Mouse (Mus musculus) cerebellum, adult 11 months (tissue): ENCODE data around the gene Rtl5.
A peak's percentile ranks its signal among the peaks of the same experiment; 100 is the strongest.
"Not testable (repeated sequence)": the region's sequence is repeated elsewhere in the genome, so short reads cannot be mapped to it uniquely, and the experiment has no call there.

Source experiments
- DNase-seq: peaks from one replicate; pipeline ENCODE4 v3.0.0; 2022

Gene Rtl5

DNA sequence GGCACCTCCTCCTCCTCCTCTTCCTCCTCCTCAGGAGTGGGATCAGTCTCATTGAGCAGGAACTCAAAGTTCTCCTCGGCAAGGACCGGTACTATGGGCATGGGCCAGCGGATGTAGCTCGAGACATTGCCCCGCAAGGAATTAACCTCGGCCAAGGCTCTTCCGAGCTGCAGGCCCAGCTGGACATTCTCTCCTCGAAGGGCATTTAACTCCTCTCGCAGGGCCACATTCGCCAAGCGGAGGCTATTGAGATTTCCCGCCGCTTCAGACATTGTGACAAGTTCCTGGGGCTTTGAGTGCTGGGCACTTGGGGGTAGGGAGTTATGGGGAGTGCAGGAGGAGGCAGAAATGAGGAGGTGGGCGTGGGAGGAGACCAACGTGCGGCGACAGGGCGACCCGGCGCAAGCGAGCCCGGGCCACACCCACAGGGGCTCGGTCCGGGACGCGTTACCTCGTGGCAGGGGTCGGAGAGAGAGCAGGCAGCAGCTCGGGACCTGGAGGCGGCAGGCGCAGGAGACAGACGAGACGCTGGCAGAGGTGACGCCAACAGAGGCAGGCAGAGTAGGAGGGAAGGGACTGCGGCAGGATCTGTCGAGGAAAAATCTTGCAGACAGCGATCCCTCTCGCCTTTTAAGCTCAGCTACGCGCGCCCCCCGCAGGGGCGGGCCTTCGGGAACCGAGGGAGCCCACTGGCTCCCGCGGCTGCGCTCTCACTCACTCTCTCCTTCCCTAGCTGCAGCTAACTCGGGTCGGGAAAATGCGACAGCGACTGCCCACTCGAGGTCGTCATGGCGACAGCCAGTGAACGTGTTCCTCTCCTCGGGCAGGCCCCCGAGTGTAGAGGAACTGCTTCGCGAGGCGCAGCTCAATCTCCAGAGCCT, at the start of gene Rtl5:
Rtl5 (minus strand) TSS at position 714 of the 881 bp plus-strand sequence.
- peak; percentile 37 for DNase-seq

DNA sequence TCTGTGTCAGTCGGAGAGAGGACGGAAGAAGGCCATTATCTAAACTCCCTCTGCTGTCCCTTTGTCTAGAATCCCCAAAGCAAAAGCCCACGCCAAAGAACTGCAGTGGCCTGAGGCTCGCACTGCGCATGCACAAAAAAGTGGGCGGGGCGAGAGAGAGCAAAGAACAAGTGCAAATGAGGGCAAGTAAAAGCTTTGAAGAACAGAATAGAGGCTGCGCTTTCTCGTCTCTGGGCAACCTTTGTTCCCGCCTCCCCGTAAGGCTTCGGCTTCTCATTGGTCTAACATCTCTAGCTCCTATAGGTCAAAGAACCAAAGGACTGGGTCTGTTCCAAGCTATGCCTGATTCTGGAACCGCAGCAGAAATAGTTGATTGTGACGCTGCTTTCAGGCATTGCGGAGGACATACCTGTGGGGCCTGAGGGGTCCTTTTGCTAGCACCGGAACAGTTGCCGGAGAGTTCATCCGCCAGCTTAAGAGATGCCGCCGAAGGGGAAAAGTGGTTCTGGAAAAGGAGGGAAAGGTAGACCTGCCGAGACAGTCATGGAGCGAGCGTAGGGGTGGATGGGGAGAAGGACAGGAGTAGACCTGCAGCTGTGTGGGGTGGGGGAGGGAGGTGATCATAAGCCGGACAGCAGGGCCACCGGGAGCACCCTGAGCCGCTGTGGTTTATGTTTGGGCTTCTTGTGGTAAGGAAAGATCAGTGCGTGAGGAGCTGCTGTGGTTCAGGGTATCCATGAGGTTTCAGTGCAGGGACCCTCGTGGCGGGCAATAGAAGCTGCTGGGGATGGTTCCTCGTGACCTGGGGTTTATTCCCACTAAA, 48.1 kb upstream of the Rtl5 start, which contains the start of gene Pin4:
Pin4 (plus strand) TSS at position 406 of the 823 bp plus-strand sequence.
- DNase-seq, result peak; percentile 89

DNA sequence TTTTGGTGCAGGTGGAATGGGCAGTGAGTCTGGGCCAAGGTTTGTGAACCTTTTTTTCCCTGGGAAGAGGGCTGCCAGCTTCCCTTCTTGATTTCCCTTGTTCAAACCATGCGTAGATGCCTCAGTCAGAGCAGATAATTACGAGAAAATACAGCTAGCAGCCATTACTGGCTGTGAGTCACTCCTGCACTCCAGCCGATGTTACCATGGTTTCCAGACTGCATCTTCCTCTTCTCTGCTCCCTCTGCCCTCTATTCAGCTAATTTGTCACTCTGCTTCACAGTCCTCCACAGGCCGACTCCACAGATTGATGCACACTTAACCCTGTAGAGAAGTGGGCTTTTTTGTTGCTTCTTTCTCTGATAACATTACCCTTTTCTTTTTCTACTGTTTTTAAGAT, 44.6 kb upstream of the Rtl5 start:
- DNase-seq, result no peak

DNA sequence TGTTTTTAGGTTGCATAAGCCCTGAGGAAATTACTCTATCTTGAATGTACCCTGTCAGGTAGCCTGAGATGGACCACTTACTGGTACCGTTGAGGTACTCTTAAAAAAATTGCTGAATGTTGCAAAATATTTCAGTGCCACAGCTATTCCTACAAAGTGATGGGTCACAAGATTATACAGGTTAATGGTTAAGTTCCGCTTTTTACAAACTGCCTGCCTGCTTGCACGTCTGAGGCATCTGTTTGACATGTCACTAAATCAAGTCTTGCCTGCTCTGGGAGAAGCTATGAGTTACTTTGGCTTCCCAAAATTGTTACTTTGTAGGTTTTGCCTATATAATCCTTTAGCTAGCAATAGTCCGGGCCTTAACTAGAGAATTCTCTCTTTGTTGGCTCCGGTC, 38.2 kb upstream of the Rtl5 start:
- not testable (repeated sequence) for DNase-seq

DNA sequence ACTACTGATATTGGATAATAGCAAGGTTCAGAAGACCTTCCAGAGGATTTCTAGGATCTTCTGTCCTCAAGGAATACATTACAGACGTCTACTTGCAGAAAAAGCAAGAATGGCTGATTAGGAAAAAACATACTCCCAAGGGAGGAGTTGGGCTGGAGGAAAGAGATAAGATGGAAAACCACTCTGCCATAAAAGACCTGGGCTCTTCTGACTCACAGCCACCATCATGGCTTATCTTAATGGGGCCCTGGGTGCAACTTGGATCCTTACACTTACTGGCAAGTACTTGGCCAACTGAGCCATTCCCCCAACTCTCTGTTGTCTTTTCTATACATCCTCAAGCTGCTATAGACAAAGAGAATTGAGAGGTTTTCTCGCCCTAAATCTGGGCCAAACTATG, 32.7 kb upstream of the Rtl5 start:
- DNase-seq, result not testable (repeated sequence)

DNA sequence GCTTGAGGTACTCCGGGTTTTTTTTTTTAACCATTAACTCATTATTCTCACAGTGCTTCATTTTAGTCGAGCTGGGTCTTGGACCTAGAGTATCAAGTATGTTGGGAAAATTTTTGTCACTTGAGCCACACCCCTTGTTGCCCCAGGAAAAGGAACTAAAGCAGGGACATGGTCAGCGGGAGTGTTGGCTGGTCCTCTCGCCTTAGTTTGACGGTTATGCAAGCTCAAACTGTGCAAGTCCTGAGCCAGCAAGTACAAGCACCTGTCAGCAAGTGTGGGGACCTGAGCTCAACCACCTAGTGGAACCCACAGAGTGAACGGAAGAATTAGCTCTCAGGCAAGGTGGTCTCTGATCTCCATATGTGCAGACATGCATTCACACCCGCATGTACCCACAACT, 30.8 kb upstream of the Rtl5 start:
- no peak for DNase-seq

DNA sequence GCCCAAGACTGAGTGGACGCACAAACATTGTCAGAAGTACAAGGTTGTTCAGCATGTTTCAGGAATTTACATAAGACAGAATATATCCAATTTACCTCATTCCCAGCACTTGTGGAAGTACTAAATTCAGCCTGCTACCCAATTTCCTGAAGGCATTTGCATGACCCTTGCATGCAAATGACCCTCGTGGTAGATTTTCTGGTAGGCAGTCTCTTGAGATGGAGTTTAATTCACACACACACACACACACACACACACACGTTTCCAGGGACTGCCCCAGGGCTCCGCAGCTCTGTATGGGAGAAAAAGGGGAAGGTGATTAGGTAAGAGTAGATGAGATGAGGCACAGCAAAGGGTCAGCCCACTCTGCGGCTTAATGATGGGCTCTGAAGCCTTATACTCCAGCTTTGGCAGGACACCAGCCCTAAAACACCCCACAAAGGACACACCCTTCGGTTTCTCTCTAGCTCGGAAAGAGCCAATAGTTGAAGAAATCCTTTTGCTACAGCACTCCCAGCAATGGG, 23.3 kb upstream of the Rtl5 start:
- no peak for DNase-seq

DNA sequence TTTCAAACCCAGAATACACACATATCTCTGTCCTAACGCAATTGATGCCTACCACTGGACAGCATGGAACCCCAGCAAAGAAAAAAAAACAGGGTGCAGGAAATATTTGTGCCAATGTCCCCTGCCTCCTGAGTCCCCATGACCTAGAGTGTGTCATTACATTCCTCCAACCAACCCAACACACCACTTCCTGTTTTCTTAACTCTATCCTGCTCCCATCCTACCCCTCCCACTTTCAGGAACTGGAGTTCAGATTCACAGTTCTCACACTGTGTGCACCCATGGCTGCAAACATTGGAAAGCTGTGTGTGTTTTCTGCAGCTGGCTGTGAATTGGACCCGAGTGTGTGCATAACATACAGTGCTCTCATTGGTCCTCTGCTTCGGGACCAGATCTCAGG, 19.5 kb upstream of the Rtl5 start:
- no peak for DNase-seq

DNA sequence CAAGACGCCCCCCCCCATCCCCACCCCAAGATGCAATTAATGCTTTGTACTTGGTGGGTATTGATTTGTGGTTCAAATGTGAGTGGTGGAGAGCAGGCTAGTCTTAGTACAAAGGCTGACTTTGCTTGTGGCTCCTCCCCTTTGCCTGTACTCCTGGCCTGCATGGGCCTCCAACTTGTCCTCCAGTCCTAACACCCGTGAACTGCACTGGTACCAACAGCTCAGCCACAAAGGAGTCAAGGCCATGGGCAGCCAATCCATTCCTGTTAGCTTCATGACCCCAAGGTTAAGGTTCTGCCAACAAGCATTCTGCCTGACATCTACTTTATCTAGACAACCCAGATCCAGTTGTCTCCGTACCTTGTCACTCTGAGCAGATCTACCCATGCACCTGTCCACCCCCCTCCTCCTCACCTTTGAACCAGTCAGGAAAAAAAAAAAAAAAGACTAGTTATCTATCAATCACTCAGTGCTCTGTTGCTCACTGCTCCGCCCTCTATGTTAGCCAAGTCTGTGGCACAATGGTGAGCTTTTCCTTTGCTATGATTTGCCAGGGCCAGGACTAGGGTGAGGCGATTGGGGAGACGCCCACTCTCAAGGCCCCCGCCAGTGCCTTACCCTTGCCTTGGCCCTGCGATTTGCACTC, 14.8 kb upstream of the Rtl5 start:
- no peak for DNase-seq

DNA sequence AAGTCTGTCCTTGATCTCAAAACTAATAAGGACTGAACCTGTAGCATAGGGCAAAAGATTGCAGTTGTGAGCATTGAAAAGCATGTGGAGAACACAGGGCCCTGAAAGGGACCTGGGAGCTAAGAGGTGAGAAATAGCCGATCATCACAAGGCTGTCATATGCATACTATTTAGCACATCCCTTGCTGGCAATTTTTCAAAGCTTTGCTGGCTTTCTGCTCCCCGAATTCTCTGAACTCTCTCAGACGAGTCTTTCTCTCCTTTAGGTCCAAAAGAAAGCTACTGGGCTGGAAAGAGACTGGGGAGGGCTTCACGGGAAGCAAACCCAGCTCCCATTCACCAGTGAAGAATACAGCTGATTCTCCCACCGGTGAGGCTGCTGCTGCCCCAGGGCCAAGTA, 11.2 kb upstream of the Rtl5 start:
- DNase-seq, result no peak

DNA sequence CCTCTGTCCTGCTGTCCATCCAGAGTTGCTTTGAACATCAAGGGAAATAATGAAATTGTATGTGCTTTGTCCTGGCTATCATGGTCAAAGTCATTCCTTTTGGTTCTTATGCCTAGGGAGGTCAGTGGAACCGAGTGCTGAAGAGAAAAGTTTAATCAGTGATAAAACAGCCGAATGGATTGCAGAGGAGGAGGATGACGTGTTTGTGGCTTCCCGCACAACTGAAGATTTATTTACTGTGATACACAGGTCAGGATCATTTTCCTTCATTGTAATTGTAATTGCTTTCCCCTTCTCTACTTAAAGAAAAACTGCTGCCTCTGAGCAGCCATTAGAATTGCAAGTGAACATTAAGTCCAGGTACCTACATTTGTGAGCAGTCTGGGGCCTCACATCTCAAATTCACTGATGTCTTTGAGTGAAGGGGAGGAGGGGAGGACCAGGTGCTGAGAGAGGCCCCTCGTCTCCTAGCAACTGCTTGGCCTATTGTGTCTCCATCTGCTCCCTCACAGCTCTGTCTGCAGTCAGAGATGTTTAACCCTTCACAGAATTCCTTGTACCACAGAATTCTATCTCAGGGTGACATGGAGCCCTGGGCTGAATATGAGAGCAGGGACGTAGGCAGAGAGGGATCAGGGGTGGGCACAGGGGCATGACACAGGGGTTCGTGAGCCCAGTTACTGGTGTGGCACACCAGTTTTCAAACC, 10.6 kb upstream of the Rtl5 start:
- DNase-seq, result peak; percentile 40

DNA sequence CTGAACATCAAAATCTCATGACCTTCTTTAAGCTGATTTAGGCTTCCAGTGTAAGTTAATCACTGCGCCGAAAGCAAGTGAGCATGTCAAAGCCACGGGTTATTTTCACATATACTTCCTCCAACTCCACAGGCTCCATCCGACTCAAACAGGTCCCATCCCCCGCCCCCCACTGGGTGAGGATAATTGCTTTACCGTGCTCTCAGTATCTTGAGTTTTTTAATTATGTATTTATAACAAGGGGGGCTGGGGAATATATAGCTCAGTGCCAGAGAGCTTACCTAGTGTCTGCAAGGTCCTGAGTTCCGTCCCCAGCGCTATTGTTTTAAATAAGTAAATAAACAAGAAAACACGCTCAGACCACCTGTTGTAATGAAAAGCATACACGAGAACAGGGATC, 10.0 kb upstream of the Rtl5 start:
- no peak for DNase-seq

DNA sequence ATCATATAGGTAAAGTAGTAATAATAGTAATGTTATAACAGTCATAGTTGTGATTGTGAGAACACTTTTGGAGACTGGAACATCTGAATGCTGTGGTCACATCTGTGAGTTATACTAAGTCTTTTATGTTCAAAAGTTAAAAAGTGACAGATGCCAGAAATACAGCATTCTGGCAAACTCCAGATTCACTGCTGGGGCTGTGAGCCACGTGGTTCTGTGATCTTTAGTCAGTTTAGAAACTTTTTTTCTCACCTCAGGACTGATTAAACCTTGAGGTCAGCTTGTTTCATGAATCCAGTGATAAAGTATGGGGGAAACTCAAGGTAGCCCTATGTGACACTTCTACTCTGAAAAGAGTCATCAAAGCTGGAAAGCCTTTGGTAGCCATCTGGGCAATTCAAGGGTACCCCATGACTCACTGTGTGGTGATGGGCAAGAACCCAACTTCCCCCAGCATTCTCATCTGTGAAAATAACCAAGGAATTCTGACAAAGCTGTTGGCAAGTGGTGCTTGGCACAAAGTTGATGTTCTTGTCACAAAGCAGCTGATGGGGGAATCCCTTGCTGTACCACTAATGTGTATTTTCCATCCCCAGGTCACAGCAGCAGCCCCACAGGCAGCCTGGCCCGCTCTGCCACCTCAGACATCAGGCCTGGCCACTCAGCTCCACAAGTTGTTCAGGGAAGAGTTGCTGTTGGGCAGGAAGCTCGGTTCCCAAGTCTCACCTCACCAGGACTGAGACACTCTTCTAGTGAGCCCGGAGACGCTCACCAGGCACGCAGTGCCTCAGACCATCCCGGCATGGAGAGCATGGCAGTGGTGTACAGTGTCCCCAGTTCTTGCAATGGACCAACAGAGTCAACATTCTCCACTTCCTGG, 6.0 kb upstream of the Rtl5 start:
- DNase-seq, result no peak

DNA sequence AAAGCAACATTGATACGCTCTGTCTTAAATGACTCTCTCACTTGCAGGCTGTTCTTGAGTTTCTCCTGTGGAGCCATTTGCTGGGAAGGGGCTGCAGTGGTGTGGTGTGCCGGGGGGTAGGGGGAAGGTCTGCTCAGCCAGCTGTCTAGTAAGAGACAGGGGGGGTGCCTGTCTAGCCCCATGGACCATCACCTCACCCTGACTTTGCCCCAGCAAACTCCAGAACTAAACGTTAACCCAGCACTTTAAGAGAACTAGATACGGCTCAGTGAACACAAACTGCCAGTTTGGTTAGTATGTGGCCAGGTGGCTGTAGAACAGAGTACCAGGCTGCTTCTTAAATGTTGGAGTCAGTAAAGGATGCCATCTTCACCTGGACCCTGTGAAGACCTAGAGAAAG, 4.1 kb upstream of the Rtl5 start:
- DNase-seq, result no peak

DNA sequence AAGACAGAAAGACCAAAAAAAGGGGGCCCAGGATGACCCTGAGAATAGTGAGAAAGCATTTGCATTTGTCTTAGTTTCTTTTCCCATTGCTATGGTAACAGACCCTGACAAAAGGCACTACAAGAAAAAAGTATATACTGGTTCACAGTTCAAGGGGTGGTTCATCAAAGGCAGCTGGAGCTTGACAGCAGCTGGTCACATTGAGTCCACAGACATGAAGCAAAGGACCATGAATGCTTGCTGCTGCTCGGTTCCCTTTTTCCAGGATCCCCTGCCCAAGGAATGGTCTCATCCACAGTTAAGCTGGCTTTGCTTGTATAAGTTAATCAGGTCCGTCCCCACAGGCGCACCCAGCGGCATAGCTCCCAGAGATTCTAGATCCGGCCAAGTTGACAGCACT, 3.3 kb upstream of the Rtl5 start:
- DNase-seq, result no peak

DNA sequence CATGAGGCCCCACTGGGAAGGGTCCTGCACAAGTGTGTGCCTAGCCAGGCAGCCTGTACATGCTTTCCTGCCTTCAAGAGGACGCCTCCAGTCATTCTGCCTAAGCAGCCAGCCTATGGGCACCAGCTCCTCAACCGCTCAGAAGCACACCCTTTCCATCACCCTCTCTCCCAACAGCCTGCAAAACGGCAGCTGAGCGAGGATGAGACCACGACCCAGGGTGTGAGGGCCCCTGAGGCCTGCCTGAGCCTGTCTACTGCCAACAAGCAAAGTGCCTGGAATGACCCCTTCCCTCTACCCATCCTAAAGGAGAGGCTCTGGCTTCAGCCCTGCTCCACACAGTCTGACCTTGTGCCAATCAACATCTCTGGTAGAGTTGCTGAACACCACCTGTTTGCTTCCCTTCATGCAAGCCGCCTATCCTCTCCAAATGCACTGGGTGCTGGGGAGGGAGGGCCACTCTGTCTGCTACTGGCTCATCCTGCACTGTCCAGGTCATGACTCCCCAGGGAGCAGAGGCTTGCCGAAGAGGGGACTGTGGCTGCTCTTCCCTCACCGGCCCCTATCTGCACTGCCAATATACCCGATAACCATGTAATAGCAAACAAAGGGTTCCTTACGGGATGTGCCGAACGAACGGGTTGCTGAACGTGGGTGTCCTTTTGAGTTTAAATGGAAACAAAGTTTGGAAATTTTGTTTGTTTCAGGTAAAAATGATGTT, 2.7 kb upstream of the Rtl5 start:
- no peak for DNase-seq

DNA sequence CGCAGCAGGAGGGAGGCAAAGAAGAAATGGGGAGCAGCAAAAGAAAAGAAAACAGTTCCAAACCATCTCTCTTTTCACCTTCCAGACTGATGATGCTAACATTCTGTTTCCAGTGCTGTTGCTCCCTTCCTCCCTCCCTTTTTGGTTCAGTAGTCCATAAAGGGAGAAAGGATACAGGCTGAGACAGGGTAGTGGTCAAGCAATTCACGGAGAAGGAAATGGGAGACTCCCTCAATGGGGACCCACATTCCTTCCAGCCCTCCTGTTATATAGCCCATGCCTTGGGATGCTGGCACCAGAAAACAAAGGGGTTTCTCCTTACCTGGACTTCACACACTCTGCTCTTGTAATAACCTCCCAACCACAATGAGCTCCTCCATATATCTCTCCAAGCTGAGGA, 413 bp upstream of the Rtl5 start:
- no peak for DNase-seq

DNA sequence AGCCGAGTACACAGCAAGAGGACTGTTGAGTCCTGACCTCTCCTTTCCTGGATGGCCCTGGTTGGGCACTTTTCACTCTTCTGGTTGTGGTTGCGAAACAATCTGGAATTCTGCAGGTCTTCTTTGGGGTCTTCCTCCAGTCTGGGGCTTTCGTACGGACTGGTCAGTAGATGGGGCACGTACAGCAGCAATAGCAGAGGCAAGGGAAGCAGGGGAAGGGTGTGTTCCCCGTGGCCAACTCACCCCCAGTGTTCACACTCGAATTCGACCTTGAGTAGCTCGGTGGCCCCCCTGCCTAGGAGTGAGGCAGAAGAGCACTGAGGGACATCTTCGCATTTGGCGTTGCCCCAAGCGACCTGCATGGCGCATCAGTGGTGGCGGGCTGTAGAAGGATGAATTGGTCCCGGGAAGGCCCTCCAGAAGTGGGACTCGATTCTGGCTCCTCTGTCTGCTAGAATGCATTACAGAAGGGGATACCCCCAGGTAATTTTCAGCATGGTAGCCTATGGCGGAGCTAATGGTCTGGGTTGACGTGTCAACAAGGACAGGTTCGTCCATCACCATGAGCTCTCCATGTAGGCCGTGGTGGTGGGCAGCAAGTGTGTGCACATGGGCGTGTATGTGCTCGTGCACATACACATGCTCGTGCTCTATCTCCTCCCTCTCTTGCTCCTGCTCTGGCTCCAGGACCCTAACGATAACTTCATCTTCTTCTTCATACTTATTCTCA, 2.1 kb downstream of the Rtl5 start:
- no peak for DNase-seq

DNA sequence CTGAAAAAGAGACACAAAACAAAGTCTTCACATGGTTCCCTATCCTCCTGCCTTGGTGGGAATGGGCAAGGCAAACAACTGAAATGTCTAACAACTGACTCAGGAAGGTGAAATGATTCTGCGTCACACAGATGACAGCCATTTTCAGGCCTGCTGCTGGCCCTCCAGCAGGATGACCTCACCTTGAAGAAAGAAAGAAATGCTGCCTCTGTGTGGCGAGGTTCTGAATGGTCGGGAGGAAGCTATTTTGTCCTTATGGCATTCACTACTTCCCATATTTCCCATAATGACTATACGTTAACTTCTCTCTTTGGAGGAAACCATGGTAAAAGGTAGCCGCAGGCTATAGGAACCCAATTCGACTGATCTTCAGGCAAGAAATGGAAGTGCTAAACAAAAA, 4.0 kb downstream of the Rtl5 start:
- DNase-seq, result no peak

DNA sequence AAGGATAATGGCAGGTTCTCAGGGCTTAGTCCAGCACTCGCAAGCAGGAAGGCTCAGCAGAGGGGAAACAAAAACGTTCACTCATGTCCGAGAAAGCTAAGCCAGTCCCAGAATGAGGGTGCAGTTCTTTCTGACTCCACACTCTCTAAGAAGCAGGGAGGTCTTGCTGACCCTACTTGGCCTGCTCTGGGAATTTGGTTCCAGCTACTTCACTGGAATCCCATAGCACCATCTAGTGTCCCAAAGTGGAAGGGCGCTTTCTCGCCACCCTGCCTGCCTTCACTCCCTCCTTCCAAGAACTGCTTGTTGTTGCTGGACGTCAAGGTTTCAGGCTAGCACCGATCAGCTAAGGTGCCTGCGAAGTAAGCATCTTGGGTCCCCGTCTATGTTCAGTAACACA, 5.0 kb downstream of the Rtl5 start:
- peak; percentile 68 for DNase-seq
